Mouse (Mus musculus) skeletal muscle tissue, adult 2 months (tissue): Measurements from ENCODE around the gene Psd.
A peak's percentile ranks its signal among the peaks of the same experiment; 100 is the strongest.

ENCODE experiments used
- DNase-seq: peaks from one replicate; pipeline ENCODE4 v3.0.0-alpha.2; 2012; ENCODE audit warnings: low read depth, low spot score

The Psd gene

GRCm38 (mm10) chr19:46338942-46339286, 12.0 kb upstream of the Psd start:
- no peak for DNase-seq

- peak; percentile 94 for DNase-seq
Measured at GRCm38 (mm10) chr19:46338331-46338936, 11.5 kb upstream of the Psd start, which contains the start of gene Cuedc2. Cuedc2 (minus strand) TSS chr19:46338702.

- no peak for DNase-seq
Measured at GRCm38 (mm10) chr19:46337719-46338330, 10.9 kb upstream of the Psd start.

- DNase-seq = no peak
Measured at GRCm38 (mm10) chr19:46333906-46334305, 7.0 kb upstream of the Psd start.

- DNase-seq = no peak
Measured at GRCm38 (mm10) chr19:46332721-46333339, 5.9 kb upstream of the Psd start.

- DNase-seq = no peak
Measured at GRCm38 (mm10) chr19:46331936-46332335, 5.0 kb upstream of the Psd start.

GRCm38 (mm10) chr19:46331326-46331725, 4.4 kb upstream of the Psd start:
- no peak for DNase-seq

GRCm38 (mm10) chr19:46330696-46331095, 3.7 kb upstream of the Psd start:
- no peak for DNase-seq

- peak; percentile 41 for DNase-seq
Measured at GRCm38 (mm10) chr19:46329951-46330350, 3.0 kb upstream of the Psd start.

GRCm38 (mm10) chr19:46329031-46329641, 2.2 kb upstream of the Psd start:
- no peak for DNase-seq

- peak; percentile 98 for DNase-seq
Measured at GRCm38 (mm10) chr19:46328081-46329030, 1.4 kb upstream of the Psd start, which contains the start of gene Fbxl15. Fbxl15 (plus strand) TSS chr19:46328184.

- DNase-seq = no peak
Measured at GRCm38 (mm10) chr19:46327531-46328064, 642 bp upstream of the Psd start.

- no peak for DNase-seq
Measured at GRCm38 (mm10) chr19:46326019-46326755, 769 bp downstream of the Psd start.

- no peak for DNase-seq
Measured at GRCm38 (mm10) chr19:46324918-46325317, 2.0 kb downstream of the Psd start.

- DNase-seq = no peak
Measured at GRCm38 (mm10) chr19:46324366-46324765, 2.6 kb downstream of the Psd start.

- no peak for DNase-seq
Measured at GRCm38 (mm10) chr19:46323716-46324115, 3.2 kb downstream of the Psd start.

GRCm38 (mm10) chr19:46322996-46323572, 3.9 kb downstream of the Psd start:
- DNase-seq = no peak

- DNase-seq = no peak
Measured at GRCm38 (mm10) chr19:46322144-46322995, 4.6 kb downstream of the Psd start.
